Mouse (Mus musculus) midbrain, embryonic 16.5 days (tissue): ENCODE data around the gene Slc41a3. TPM values are rescaled to one million over a fixed set of nuclear protein-coding genes. Genes with fewer than 3 reads are reported as not detected.

ENCODE experiments used
- ATAC-seq: fragments of 200-750 bp; cut with Nextera tagmentation; 2 replicates; pipeline ENCODE4 v1.8.0; 2017; ENCODE audit warnings: moderate TSS enrichment
- H3K27ac ChIP-seq: fragments of 300-500 bp; sonication (generic); 2 replicates; pipeline ENCODE4 v1.5.1; 2014; ENCODE audit warnings: mild to moderate bottlenecking, low read length, mixed read lengths
- H3K27me3 ChIP-seq: fragments of 300-500 bp; sonication (generic); 2 replicates; pipeline ENCODE4 v1.6.1; 2014; ENCODE audit warnings: low read depth, low read length, mixed read lengths; ENCODE audit not compliant: control insufficient read depth, insufficient read depth
- H3K36me3 ChIP-seq: fragments of 300-500 bp; sonication (generic); 2 replicates; pipeline ENCODE4 v1.6.1; 2014; ENCODE audit warnings: mild to moderate bottlenecking, low read length, moderate library complexity, mixed read lengths; ENCODE audit not compliant: control insufficient read depth, insufficient read depth
- H3K4me1 ChIP-seq: fragments of 300-500 bp; sonication (generic); 2 replicates; pipeline ENCODE4 v1.6.1; 2014; ENCODE audit warnings: mild to moderate bottlenecking, low read length, mixed read lengths; ENCODE audit not compliant: control insufficient read depth, insufficient read depth
- H3K4me2 ChIP-seq: fragments of 300-500 bp; sonication (generic); 2 replicates; pipeline ENCODE4 v1.6.1; 2014; ENCODE audit warnings: mild to moderate bottlenecking, low read length, mixed read lengths
- H3K4me3 ChIP-seq: fragments of 300-500 bp; sonication (generic); 2 replicates; pipeline ENCODE4 v1.5.1; 2014; ENCODE audit warnings: low read depth, mild to moderate bottlenecking, low read length, moderate library complexity, mixed read lengths
- H3K9ac ChIP-seq: fragments of 300-500 bp; sonication (generic); 2 replicates; pipeline ENCODE4 v1.6.1; 2014; ENCODE audit warnings: low read depth, low read length, mixed read lengths
- H3K9me3 ChIP-seq: fragments of 300-500 bp; sonication (generic); replicated peaks from 2 replicates; pipeline ENCODE4 v1.6.1; 2014; ENCODE audit warnings: mild to moderate bottlenecking, low read length, mixed read lengths; ENCODE audit not compliant: control insufficient read depth, poor library complexity, severe bottlenecking
- WGBS: fragments of 180-500 bp; shearing (Covaris S2); extraction: QIAGEN DNeasy Blood & Tissue Kit; methylation state at CpG from one replicate; pipeline ENCODE4 v1.1.7; 2014; 5-methylcytosine and 5-hydroxymethylcytosine counted together
- polyA plus RNA-seq: library from polyadenylated mRNA; unstranded; fragments of >200 nt; fragmentation: Nextera tagmentation; extraction: Ambion mirVana; gene quantifications from 2 replicates; pipeline ENCODE4 v1.2.1, GENCODE M21; 2015

Slc41a3 gene
- 5.8 and 8.1 TPM in 2 replicates for polyA plus RNA-seq

DNA sequence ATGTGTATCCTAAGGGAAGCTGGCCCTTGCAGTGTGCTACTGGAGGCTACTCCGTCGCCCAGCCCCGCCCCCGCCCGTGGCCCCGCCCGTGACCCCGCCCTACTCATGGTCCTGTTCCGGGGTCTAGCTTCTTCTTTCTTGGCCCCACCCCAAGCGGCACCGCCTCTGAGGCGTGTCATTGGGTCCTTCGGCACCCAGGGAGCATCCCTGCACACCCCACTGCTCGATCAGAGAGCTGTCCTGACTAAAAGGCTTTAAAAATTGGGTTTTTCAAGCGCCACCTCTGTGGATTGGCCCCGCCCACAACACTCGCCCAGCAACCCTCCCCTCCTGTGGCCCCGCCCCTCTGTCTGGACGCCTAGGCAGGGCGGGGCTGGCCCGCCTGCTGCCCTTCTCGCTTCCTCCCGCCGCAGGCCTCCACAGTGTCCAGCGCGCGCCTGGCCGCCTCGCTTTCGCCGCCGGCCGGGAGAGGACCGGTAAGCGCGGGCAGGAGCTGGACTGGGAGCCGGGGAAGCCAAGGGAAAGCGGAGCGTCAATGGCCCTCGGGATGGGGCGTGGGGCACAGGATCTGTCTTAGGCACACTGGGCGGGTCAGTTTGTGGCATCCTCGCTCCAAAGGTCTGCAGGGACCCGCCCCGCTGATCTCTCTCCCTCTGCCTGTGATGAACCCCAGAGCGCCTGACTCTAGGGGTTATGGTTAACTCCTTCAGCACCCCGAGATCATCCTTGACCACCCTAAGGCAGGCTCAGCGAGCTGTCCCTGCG, at the start of gene Slc41a3:
Slc41a3 (plus strand) TSS at position 193 of the 765 bp plus-strand sequence.
- whole genome bisulfite sequencing: under 1% methylated on average over 47 of the region's 49 CpGs
- Histone ChIP-seq H3K4me1 (peaks cover 5% of the 10 kb centered on the region; the same call in 1 of the 2 replicates), H3K36me3 (no peaks in the 10 kb centered on the region), H3K9me3 (no peaks in the 10 kb centered on the region), H3K27me3 (no peaks in the 10 kb centered on the region), H3K9ac (peak within 1 kb of the TSS; percentile 77), H3K4me2 (peak within 1 kb of the TSS; percentile 92), H3K27ac (no peak within 1 kb of the TSS), H3K4me3 (peak within 1 kb of the TSS; percentile 70)
- peak; percentile 87 for ATAC-seq

DNA sequence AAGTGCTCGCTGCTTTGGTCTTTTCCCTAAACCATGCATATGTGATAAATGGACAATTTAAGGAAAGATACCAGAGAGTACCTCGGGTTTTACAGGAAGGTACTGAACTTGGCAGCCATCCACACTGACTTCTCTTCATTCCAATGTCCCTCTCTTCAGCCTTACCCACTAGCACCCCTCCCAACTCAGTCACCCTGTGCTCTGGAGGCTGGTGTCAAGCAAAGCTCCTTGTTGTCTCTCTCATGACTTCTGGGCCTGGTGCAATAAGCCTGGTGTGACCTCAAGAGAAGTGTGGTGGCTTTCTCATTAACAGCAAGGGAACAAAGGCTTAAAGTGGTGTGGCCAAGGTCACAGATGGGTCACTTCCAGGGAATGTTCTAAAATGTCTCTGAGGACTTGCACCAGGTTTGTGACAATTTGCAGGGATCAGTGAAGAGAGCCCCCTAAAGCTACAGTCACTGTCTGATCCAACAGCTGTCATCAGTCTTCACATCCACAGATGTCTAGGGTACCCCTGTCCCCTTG, 47.9 kb upstream of the Slc41a3 start:
- no peak for ATAC-seq
- no peaks in the 10 kb centered on the region for H3K9me3 ChIP-seq
- no peak overlapping the region for H3K4me2 ChIP-seq
- H3K9ac ChIP-seq: no peak overlapping the region
- H3K4me1 ChIP-seq: peaks cover 6% of the 10 kb centered on the region; the same call in 1 of the 2 replicates
- H3K36me3 ChIP-seq: no peaks in the 10 kb centered on the region
- WGBS: 75% methylated on average over 2 of the region's 2 CpGs
- no peaks in the 10 kb centered on the region for H3K27me3 ChIP-seq
- no peak overlapping the region for H3K27ac ChIP-seq
- H3K4me3 ChIP-seq: no peak overlapping the region

DNA sequence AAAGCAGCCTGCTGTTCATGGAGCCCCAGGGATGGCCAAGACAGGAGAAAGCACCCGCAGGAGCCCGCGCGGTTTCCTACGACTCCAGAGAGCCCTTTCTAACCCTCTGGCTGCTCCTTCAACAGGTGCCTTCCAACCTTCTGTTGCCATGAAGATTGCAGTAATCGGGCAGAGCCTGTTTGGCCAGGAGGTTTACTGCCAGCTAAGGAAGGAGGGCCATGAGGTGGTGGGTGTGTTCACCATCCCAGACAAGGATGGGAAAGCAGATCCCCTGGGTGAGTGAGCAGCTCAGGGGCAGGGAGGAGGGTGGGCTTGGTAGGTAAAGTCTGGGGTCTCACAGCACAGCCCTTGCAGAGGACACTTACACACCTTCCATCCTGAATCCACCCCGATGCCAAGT, 47.4 kb upstream of the Slc41a3 start:
- no peak overlapping the region for H3K4me2 ChIP-seq
- no peaks in the 10 kb centered on the region for H3K9me3 ChIP-seq
- no peak for ATAC-seq
- WGBS: 95% methylated on average over 7 of the region's 7 CpGs
- peaks cover 6% of the 10 kb centered on the region; the same call in 1 of the 2 replicates for H3K4me1 ChIP-seq
- no peaks in the 10 kb centered on the region for H3K27me3 ChIP-seq
- H3K4me3 ChIP-seq: no peak overlapping the region
- H3K27ac ChIP-seq: no peak overlapping the region
- H3K36me3 ChIP-seq: no peaks in the 10 kb centered on the region
- H3K9ac ChIP-seq: no peak overlapping the region

DNA sequence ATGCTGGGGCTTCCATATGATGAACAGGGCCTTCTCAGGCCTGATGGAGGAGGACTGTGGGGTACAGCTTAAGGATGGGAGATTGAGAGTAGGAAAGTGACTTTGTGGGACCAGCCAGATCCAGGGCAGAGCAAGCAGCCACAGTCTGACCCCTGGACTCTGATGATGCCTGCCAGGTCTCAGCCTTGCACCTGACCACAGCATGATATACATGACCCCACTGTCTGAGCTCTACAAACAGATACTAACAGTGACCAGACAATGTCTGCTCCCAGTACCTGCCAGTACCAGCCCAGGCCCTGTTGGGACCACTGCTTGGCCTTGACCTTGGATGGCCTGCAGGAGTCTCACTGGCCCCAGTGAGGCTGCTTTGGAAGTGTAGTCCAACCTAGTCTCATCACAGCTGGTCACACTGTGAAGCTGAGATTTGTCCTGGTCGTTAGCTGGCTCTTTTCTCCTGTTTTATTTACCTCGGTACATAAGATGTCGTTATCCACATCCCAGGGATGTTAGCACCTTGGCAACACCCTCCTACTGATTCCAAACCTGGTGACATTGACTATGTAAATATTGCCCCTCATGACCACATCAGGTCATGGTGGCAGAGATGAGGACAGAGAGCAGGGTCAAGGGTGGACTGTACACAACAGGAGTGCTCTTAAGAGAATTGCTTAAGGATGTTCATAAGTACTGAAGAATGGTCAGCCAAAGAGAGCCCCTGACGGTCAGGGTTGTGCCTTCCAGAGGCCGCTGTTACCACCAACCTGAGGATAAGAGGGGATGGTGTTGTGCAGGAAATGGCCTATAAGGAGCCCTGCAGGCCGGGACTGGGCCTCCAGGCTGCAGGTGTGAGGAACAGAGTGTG, 46.5 kb upstream of the Slc41a3 start:
- no peak for ATAC-seq
- H3K9me3 ChIP-seq: no peaks in the 10 kb centered on the region
- 76% methylated on average over 6 of the region's 6 CpGs for WGBS
- H3K4me1 ChIP-seq: peaks cover 6% of the 10 kb centered on the region; the same call in 1 of the 2 replicates
- no peak overlapping the region for H3K27ac ChIP-seq
- H3K9ac ChIP-seq: no peak overlapping the region
- no peak overlapping the region for H3K4me3 ChIP-seq
- H3K27me3 ChIP-seq: no peaks in the 10 kb centered on the region
- no peaks in the 10 kb centered on the region for H3K36me3 ChIP-seq
- no peak overlapping the region for H3K4me2 ChIP-seq

DNA sequence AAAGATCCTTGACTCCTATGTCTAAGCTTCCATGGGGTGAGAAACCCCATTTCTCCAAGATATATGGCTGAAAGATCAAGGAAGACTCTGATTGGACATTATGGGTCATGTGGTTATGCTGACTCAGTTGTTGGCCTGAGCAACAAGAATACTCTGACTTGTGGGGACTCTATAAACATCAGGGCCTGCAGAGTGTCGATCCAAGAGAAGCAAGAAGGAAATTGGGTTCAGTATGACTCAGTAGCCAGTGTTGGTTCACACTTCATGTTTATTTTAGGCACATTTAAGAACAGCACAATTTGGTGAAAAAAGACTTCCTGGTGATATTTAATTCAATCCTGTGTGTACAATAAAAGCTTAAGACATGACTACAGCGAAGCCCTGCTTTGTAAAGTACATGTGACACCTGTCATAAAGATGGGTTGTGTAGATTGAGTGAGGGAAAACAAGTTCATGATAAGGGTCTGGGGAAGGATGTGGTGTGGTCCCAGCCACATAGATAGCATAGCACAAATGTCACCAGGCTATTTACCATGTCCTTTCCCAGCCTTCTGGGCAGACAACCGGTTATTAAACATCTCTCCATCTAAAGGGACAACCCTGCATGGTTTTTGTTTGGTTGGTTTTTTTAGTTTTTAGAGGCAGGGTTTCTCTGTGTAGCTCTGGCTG, 44.0 kb upstream of the Slc41a3 start:
- Histone ChIP-seq H3K27me3 (no peaks in the 10 kb centered on the region), H3K9ac (no peak overlapping the region), H3K36me3 (no peaks in the 10 kb centered on the region), H3K9me3 (no peaks in the 10 kb centered on the region), H3K4me3 (no peak overlapping the region), H3K4me2 (no peak overlapping the region), H3K4me1 (peaks cover 11% of the 10 kb centered on the region; the same call in 1 of the 2 replicates), H3K27ac (peak overlapping the region; percentile 62; the same call in 1 of the 2 replicates)
- WGBS: 88% methylated on average over 3 of the region's 3 CpGs
- ATAC-seq: no peak

DNA sequence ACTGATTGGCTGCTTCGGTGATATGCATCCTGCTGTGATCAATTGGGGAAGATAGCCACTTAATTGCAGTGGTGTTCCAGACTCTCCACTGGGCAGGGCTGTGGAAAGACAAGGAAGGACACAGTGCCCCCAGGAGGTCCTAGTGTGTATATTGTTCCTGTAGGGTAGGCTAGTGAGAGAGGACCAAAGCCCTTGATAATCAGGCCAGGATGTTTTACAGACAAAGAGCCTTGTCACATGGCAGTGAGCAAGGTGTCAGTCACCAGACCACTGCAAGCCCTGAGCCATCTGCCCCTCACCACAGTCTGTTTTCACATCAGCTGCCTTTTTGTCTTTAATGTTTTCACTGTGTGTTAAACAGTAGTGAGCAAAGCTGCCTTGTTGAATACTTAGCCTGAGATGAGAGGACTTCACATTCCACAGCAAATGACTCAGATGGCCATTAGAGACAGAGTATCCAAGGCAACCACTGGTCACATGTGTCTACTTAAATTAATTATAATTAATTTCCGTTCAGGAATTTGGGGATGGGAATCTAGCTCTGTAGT, 43.2 kb upstream of the Slc41a3 start:
- H3K4me2 ChIP-seq: no peak overlapping the region
- peak; percentile 71 for ATAC-seq
- peaks cover 13% of the 10 kb centered on the region for H3K4me1 ChIP-seq
- H3K36me3 ChIP-seq: no peaks in the 10 kb centered on the region
- H3K27me3 ChIP-seq: no peaks in the 10 kb centered on the region
- H3K9me3 ChIP-seq: no peaks in the 10 kb centered on the region
- no peak overlapping the region for H3K9ac ChIP-seq
- no peak overlapping the region for H3K4me3 ChIP-seq
- peak overlapping the region; percentile 62 for H3K27ac ChIP-seq
- WGBS: 25% methylated on average over 2 of the region's 2 CpGs

DNA sequence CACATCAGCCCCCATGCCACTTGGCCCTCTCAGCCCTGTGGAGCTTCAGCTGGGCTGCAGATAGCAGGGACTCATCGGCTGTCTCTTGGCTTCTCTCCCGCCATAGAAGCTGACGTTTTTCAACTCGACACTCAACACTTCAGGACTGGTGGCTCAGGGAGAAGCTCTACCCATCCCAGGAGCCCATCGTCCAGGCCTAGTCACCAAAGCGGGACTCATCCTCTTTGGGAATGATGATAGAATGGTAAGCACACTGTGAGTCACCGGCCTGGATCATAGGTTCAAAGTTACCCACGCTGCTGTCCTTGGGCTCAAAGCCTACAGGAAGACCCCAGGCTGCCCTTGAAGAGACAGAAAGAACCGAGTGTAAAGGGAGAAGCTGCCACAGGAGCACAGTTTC, 40.3 kb upstream of the Slc41a3 start:
- WGBS: 87% methylated on average over 9 of the region's 9 CpGs

DNA sequence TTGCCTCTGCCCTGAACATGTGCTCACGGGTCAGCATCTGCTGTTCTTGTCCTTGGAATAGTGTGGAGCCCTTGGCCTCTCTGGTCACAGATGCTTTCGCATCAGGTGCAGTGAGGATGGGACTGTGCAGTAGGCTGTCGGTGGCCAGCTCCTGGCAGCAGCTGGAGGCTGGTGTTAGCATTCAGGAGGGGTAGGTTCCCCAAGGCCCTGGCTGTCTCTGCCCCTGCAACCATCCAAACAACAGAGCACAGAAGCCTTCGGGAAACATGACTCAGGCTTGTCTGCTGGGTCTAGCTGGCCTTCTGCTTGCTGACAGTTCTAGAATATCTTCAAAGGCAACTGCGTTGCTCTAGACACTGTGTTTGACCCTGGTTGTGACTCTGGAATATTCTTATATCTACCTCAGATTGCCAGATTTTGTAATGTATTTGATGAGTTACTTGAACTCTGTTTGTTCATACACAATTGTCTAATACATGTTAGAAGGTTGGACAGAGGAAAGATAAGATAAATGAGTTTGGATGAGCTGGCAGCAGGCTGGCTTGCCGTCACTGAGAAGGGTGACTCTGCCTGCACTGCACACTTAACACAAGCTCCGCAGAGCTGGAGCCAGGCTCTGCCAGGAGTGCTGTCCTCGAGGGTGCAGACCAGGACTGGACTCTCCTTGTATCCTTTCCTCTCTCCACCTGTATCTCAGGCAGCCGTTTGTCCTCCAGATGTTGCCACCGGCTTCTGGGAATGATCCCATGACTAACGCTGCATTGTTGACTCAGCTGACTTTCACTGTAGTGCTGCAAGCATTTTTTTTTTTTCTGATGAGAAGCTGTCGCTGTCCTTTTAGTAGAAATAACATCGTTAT, 38.9 kb upstream of the Slc41a3 start:
- 53% methylated on average over 13 of the region's 13 CpGs for WGBS
- no peaks in the 10 kb centered on the region for H3K9me3 ChIP-seq
- no peak overlapping the region for H3K4me3 ChIP-seq
- no peak for ATAC-seq
- H3K4me1 ChIP-seq: peaks cover 13% of the 10 kb centered on the region
- H3K36me3 ChIP-seq: no peaks in the 10 kb centered on the region
- no peak overlapping the region for H3K4me2 ChIP-seq
- H3K27ac ChIP-seq: no peak overlapping the region
- no peak overlapping the region for H3K9ac ChIP-seq
- no peaks in the 10 kb centered on the region for H3K27me3 ChIP-seq

More for the DNA sequence above, 40.3 kb upstream of the Slc41a3 start:
- no peak overlapping the region for H3K4me3 ChIP-seq
- no peaks in the 10 kb centered on the region for H3K36me3 ChIP-seq
- no peaks in the 10 kb centered on the region for H3K9me3 ChIP-seq
- H3K9ac ChIP-seq: no peak overlapping the region
- H3K27me3 ChIP-seq: no peaks in the 10 kb centered on the region
- no peak overlapping the region for H3K4me2 ChIP-seq
- no peak for ATAC-seq
- peaks cover 13% of the 10 kb centered on the region for H3K4me1 ChIP-seq
- no peak overlapping the region for H3K27ac ChIP-seq
